Mouse (Mus musculus): ENCODE measurements around the gene Klf11.

GRCm38 (mm10) chr12:24686038-24686695 is 35.1 kb downstream of the Klf11 start:
- TF ChIP-seq CTCF (IDR thresholded peaks at IDR 0.05; ENCODE audit: insufficient read depth, low read length) (no peak), POLR2A (IDR thresholded peaks at IDR 0.05; ENCODE audit: borderline replicate concordance, extremely low read depth, low read depth, low read length) (no peak)
